Mouse (Mus musculus): Measurements from ENCODE around the gene Aqr.
"Not testable (repeated sequence)": the region's sequence is repeated elsewhere in the genome, so short reads cannot be mapped to it uniquely, and the experiment has no call there.

Aqr gene

DNA sequence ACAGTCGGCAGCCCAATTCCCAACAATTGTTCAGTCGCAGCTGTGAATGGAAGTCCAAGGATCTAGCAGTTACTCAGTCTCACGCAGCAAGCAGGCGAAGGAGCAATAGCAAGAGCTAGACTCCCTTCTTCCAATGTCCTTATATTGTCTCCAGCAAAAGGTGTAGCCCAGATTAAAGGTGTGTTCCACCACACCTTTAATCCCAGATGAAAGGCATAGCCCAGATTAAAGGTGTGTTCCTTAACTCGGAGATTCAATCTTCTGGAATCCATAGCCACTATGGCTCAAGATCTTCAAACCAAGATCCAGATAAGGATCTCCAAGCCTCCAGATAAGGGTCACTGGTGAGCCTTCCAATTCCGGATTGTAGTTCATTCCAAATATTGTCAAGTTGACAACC, at the start of gene Aqr:
Gene Aqr, minus strand, starts transcription at position 101 of the 400 bp plus-strand sequence.
- DNase-seq (ENCODE audit: low read depth): not testable (repeated sequence)

- no peak for DNase-seq (ENCODE audit: low read depth)
Observed at GRCm38 (mm10) chr2:114236566-114236965, 49.7 kb upstream of the Aqr start.

GRCm38 (mm10) chr2:114235584-114235983, 48.8 kb upstream of the Aqr start:
- no peak for DNase-seq (ENCODE audit: low read depth)

GRCm38 (mm10) chr2:114231248-114231647, 44.4 kb upstream of the Aqr start:
- no peak for DNase-seq (ENCODE audit: low read depth)

- DNase-seq (ENCODE audit: low read depth): no peak
Observed at GRCm38 (mm10) chr2:114228672-114229071, 41.8 kb upstream of the Aqr start.

DNA sequence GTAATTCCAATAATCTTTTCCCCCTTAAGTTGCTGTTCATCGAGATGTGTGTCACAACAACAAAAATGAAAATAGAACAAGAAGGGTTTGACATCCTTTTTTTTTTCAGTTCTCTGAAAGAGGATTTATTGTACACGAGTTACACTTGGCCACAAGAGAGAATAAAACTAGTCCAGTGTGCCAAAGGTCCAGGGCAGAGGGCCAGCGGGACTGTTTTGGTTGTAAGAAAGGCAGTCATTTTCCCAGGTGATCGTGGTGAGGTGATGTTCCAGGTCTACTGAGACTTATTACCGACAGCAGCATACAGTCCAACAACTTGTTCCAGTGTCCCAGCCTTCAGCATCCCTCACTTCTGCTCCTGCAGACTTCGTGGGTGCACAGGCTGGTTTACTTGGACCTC, 18.2 kb upstream of the Aqr start:
- no peak for DNase-seq (ENCODE audit: low read depth)

DNA sequence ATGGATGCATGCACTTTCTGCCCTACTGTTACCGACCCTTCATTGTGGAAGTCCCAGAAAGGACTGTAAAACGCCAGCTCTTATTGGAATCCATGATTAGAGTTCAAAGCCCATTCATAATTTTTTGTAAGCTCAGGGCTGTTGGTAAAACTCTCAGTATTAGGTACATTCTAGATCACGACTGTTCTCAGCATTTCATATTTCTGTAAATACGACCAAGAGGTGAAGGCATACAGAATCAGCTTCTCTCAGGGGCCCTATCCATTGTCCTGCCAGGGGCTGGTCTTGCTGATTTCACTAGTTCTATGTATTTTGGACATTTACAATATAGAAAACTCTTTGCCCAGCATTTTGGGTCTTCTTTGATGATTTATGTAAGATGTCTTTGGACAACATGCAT, 14.8 kb upstream of the Aqr start:
- no peak for DNase-seq (ENCODE audit: low read depth)

DNA sequence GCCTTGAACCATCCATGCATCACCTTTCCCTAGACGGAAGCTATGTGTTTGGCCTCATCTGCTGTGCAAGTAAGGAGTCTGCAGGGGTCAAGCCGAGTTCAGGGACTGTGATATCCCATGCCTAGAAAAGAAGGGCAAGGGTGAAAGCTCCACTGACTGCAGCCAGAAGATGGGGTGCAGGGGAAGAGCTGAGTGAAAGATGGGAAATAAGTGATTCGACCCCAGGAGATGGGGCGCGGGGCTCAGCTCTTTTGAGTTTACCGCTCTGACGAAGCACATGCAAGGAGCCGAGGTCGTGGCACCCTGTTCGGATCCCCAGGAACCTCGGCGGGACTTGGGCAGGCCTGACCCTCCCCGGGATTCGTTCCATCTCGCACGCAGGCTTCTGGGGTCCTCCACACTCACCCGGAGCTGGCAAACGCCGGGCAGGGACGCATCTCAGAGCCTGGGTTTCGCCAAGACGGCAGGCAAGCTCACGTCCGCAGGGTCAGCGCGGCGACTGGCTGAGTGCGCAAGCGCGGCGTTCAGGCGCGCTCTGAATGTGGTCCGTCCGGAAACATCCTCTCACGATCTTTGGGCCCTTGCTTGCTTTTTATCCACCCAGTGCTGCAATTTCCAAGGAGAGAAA, 14.2 kb upstream of the Aqr start, which contains the start of gene Zfp770:
Gene Zfp770, minus strand, starts transcription at position 538 of the 628 bp plus-strand sequence.
- peak; percentile 64 for DNase-seq (ENCODE audit: low read depth)

DNA sequence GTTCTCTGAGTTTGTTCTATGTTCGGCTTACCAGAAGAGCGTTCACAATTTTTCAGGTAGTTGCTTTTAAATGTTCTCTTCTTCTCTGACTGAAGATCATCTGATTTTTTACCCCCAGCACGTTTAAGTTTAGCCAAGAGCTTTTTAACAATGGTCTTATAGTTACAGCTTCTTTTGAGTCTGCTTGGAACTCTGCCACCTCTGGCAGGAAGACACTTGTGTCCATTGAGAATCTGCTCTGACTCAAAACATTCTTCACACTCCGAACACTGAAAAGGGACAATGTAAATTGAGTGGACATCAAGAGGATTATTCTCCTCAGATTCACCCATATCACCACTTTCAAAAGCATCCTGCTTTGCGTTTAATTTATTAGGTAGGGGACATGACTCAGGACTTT, 9.6 kb upstream of the Aqr start:
- DNase-seq (ENCODE audit: low read depth): no peak

- no peak for DNase-seq (ENCODE audit: low read depth)
Observed at GRCm38 (mm10) chr2:114177802-114178733, 8.8 kb downstream of the Aqr start.

- peak; percentile 72 for DNase-seq (ENCODE audit: low read depth)
Observed at GRCm38 (mm10) chr2:114174651-114175484, 12.0 kb downstream of the Aqr start.

DNA sequence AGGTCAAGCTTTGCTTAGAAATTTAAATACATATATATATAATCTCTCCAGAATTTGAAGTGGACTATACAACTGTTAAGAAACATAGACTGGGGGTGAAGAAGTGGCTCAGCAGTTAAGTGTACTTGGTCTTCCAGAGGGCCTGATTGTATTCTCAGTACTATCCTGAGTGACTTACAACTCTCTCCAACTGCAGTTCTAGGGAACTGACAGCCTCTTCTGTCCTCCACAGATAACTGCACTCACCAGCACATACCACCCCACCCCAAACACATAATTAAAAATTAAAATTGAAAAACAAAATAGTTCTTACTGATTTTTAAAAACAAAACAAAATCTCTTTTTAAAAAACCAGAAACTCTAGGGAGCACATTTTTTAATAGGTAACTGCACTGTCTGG, 13.6 kb downstream of the Aqr start:
- no peak for DNase-seq (ENCODE audit: low read depth)

DNA sequence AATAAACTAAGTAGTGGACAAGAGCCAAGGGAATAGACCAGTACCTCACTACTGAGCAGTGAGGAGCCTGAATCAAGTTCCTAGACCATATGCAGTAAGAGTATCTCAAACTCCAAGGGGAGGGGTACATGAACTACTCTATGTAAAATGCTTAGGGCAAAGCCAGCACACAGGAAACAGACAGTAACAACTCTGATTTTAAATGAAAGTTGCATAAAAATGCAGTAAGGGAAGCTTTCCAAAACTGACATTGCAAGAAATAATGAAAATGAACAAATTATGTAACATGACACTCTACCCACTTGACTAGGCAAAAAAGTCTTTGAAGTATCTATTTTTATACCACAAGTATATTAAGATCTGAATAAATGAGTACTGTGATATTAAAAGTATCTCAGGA, 19.0 kb downstream of the Aqr start:
- DNase-seq (ENCODE audit: low read depth): no peak

GRCm38 (mm10) chr2:114161978-114162377, 24.8 kb downstream of the Aqr start:
- no peak for DNase-seq (ENCODE audit: low read depth)

GRCm38 (mm10) chr2:114157345-114157744, 29.5 kb downstream of the Aqr start:
- no peak for DNase-seq (ENCODE audit: low read depth)

DNA sequence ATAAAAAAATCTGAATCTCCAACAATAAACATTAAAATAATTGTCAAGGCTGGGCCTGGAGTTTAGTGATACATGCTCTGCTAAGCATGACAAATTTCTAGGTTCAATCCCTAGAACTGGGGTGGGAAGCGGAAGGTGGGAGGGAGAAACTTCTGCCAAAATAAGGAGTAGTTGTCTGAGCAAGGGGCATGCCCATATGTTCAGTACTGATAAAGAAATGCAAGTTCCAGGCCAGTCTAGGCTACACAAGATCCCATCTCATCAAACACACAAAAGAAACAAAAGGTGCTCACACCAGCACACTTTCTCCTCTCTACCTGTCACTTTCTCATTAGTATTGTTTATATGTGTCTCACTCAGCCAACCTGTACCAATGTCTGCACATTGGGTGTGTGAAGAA, 30.2 kb downstream of the Aqr start:
- no peak for DNase-seq (ENCODE audit: low read depth)

- DNase-seq (ENCODE audit: low read depth): no peak
Observed at GRCm38 (mm10) chr2:114153247-114153646, 33.6 kb downstream of the Aqr start.

DNA sequence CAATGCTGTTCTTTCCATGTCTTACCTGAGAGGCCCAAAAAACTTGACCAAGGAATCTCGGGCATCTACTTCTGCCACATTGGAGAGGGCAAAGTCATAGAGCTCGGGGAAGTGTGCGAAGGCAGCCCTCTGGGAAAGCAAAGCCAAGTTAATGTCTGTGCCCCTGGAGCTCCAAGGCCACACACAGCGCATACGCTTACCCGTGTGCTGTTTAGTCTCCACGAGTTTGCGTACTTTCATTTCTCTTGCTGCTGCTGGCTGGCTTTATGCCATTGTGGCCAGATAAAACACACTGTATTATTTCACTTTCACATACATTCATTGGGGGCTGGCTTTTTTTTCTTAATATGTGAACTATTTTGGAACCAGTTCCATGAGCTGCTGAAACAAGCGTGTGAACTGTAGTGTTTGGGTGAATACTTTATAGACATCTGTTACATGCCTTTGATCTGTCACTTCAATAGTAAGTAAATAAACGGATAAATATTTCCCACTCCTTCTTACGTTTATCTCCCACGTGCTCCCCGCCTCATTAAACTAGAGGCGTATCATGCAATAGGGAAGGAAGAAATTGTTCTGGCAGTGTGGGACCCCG, 39.9 kb downstream of the Aqr start:
- no peak for DNase-seq (ENCODE audit: low read depth)

GRCm38 (mm10) chr2:114145315-114145801, 41.5 kb downstream of the Aqr start:
- DNase-seq (ENCODE audit: low read depth): peak; percentile 42

GRCm38 (mm10) chr2:114144915-114145314, 41.9 kb downstream of the Aqr start:
- DNase-seq (ENCODE audit: low read depth): no peak

- DNase-seq (ENCODE audit: low read depth): no peak
Observed at GRCm38 (mm10) chr2:114143842-114144241, 43.0 kb downstream of the Aqr start.

GRCm38 (mm10) chr2:114136755-114137154, 50.1 kb downstream of the Aqr start:
- no peak for DNase-seq (ENCODE audit: low read depth)

Data from c-Kit-positive CD71-negative TER-119-negative erythroid progenitor cells, embryonic 14.5 days (primary cell).